Mouse (Mus musculus) bone marrow macrophage, adult 2 months (primary cell): ENCODE measurements around the gene Ube4a. TPM values are rescaled to one million over a fixed set of nuclear protein-coding genes. Genes with fewer than 3 reads are reported as not detected.
A peak's percentile ranks its signal among the peaks of the same experiment; 100 is the strongest.

Source experiments
- H3K27ac ChIP-seq: 2 replicates; pipeline ENCODE4 v1.5.1; 2012; ENCODE audit warnings: low read depth, low read length; ENCODE audit not compliant: insufficient read depth
- H3K4me1 ChIP-seq: 2 replicates; pipeline ENCODE4 v1.6.1; 2012; ENCODE audit warnings: low read length; ENCODE audit not compliant: control insufficient read depth, insufficient read depth
- H3K4me3 ChIP-seq: 2 replicates; pipeline ENCODE4 v1.5.1; 2012; ENCODE audit warnings: mild to moderate bottlenecking, low read length, moderate library complexity; ENCODE audit not compliant: insufficient read depth
- CTCF ChIP-seq: IDR thresholded peaks from 2 replicates; pipeline ENCODE4 v1.5.1; 2012; ENCODE audit warnings: low read depth, mild to moderate bottlenecking, low read length, moderate library complexity
- POLR2A ChIP-seq: IDR thresholded peaks from 2 replicates; pipeline ENCODE4 v1.6.1; 2012; ENCODE audit warnings: mild to moderate bottlenecking, low read depth, low read length, borderline replicate concordance
- polyA plus RNA-seq: library from polyadenylated mRNA; stranded (reverse); fragments of >200 nt; gene quantifications from 2 replicates; pipeline ENCODE4 v1.2.4, GENCODE M21; 2012; ENCODE audit not compliant: missing spikeins, insufficient read depth, insufficient read length

Ube4a gene
- 40.7 and 48.0 TPM in 2 replicates for polyA plus RNA-seq

GRCm38 (mm10) chr9:44965126-44965832 is at the start of gene Ube4a:
Gene Ube4a, minus strand, starts transcription at chr9:44965600.
- Histone ChIP-seq H3K4me3 (peak within 1 kb of the TSS; percentile 78), H3K4me1 (peaks cover 4% of the 10 kb centered on the region), H3K27ac (peak within 1 kb of the TSS; percentile 33)
- TF ChIP-seq CTCF: no peak
- peak; percentile 28; the same call in 1 of the 2 replicates for TF ChIP-seq POLR2A

DNA sequence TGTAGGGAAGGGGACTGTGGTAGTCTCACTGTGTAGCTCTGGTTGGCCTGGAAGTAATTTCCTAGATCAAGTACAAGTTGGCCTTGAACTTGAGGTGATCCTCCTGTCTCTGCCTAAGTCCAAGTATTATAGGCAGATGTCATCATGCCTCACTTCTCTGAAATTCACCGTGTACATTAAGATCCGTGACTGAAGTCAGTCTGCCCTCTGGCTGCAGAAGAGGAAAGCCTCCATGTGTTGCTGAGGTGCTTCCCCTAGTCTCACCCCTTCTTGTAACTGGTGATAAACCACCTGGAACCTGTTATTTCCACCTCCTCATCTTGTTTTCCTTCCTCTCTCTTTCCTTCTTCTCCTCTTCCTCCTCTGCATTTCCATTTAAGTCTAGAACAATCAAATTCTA is 49.5 kb upstream of the Ube4a start:
- Histone ChIP-seq H3K27ac (no peak overlapping the region), H3K4me1 (no peaks in the 10 kb centered on the region), H3K4me3 (no peak overlapping the region)
- TF ChIP-seq CTCF (no peak), POLR2A (no peak)

DNA sequence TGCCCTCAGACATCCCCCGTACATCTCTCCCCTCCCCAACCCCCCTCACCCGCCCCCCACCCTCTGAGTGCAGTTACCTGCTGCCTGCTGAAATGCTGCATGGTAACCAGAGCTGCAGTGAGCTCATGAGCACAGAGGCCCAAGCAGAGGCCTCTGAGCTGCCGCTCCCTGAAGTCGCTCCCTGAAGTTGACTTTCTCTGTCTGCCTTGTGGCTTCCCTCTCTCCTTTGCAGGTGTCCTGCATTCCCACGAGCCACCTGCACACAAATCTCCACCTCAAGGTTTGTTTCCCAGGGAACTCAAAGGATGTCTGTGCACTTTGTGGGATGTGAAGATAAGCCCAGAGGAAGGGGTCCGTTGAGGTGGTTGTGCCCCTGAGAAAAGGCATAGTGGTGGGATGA is 45.9 kb upstream of the Ube4a start:
- H3K27ac ChIP-seq: no peak overlapping the region
- TF ChIP-seq POLR2A: no peak
- TF ChIP-seq CTCF: no peak
- no peak overlapping the region for H3K4me3 ChIP-seq
- H3K4me1 ChIP-seq: no peaks in the 10 kb centered on the region

GRCm38 (mm10) chr9:45010461-45010860 is 45.1 kb upstream of the Ube4a start:
- H3K27ac ChIP-seq: no peak overlapping the region

GRCm38 (mm10) chr9:45009180-45010078 is 44.0 kb upstream of the Ube4a start, which contains the start of gene Cd3e:
Gene Cd3e, minus strand, starts transcription at chr9:45009627.
- Histone ChIP-seq H3K4me3 (no peak within 1 kb of the TSS), H3K27ac (no peak within 1 kb of the TSS), H3K4me1 (no peaks in the 10 kb centered on the region)
- TF ChIP-seq CTCF: no peak
- TF ChIP-seq POLR2A: no peak

More at GRCm38 (mm10) chr9:45010461-45010860, 45.1 kb upstream of the Ube4a start:
- Histone ChIP-seq H3K4me3 (no peak overlapping the region), H3K4me1 (no peaks in the 10 kb centered on the region)
- no peak for TF ChIP-seq POLR2A
- TF ChIP-seq CTCF: no peak

DNA sequence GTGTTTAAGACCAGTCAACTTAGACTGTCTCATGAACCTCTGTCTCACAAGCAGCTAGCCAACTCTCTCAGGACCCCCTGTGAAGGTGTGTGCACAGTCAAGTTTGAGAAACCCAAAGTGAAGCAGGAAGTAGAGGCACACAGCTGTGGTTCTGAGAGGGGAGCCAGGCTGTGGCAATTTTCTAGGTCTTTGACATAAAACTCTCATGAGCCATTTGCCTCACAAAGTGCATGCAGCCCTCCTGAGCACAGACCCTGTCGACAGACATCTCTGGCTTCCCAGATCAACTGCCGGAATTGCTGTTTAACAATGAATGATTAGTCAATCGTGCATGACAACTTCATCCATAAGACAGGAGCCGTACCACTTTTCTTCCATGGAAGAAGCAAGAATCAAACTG is 42.9 kb upstream of the Ube4a start:
- no peak overlapping the region for H3K4me3 ChIP-seq
- TF ChIP-seq POLR2A (no peak), CTCF (no peak)
- H3K27ac ChIP-seq: no peak overlapping the region
- no peaks in the 10 kb centered on the region for H3K4me1 ChIP-seq

GRCm38 (mm10) chr9:45007404-45007803 is 42.0 kb upstream of the Ube4a start:
- H3K4me1 ChIP-seq: no peaks in the 10 kb centered on the region
- H3K27ac ChIP-seq: no peak overlapping the region
- H3K4me3 ChIP-seq: no peak overlapping the region
- TF ChIP-seq CTCF (no peak), POLR2A (no peak)

- no peaks in the 10 kb centered on the region for H3K4me1 ChIP-seq
- H3K27ac ChIP-seq: no peak overlapping the region
- TF ChIP-seq CTCF: no peak
- no peak for TF ChIP-seq POLR2A
- no peak overlapping the region for H3K4me3 ChIP-seq
These were observed 34.8 kb upstream of the Ube4a start for GRCm38 (mm10) chr9:45000249-45000648.

- no peak for TF ChIP-seq POLR2A
- no peak for TF ChIP-seq CTCF
- no peaks in the 10 kb centered on the region for H3K4me1 ChIP-seq
- H3K27ac ChIP-seq: no peak overlapping the region
- H3K4me3 ChIP-seq: no peak overlapping the region
These were observed 34.4 kb upstream of the Ube4a start for GRCm38 (mm10) chr9:44999776-45000175.

- Histone ChIP-seq H3K27ac (no peak overlapping the region), H3K4me3 (no peak overlapping the region), H3K4me1 (no peaks in the 10 kb centered on the region)
- no peak for TF ChIP-seq POLR2A
- no peak for TF ChIP-seq CTCF
These were observed 33.8 kb upstream of the Ube4a start for GRCm38 (mm10) chr9:44999171-44999570.
